Mouse (Mus musculus) C2C12 (cell line): ENCODE measurements at regions not wholly inside any gene's neighbourhood (a gene's known extent, or its start where the extent isn't known, plus 50 kb on each side); places are given as distances from the start of the nearest gene placed in this dataset.

ENCODE experiments used
- H3K27me3 ChIP-seq: one replicate; pipeline ENCODE4 v1.6.1; 2011; ENCODE audit not compliant: control insufficient read depth, insufficient read depth, insufficient read length
- H3K36me3 ChIP-seq: one replicate; pipeline ENCODE4 v1.6.1; 2011; ENCODE audit not compliant: control insufficient read depth, insufficient read depth
- H3K4me3 ChIP-seq: one replicate; pipeline ENCODE4 v1.5.1; 2011; ENCODE audit warnings: mild to moderate bottlenecking, control low read depth; ENCODE audit not compliant: poor library complexity, insufficient read depth, severe bottlenecking
- H3K79me2 ChIP-seq: one replicate; pipeline ENCODE4 v1.6.1; 2011; ENCODE audit not compliant: control insufficient read depth, insufficient read depth
- H3K79me3 ChIP-seq: one replicate; pipeline ENCODE4 v1.6.1; 2011; ENCODE audit warnings: low read depth, control low read depth
- H3ac ChIP-seq: one replicate; pipeline ENCODE3; 2011; ENCODE audit warnings: low read depth; ENCODE audit not compliant: control insufficient read depth, insufficient read length
- CEBPB ChIP-seq: IDR thresholded peaks from one replicate; pipeline ENCODE4 v1.6.1; 2011; ENCODE audit warnings: low read depth, mild to moderate bottlenecking, control low read depth, moderate library complexity
- CTCF ChIP-seq: IDR thresholded peaks from one replicate; pipeline ENCODE4 v1.5.1; 2011; ENCODE audit not compliant: control insufficient read depth, insufficient read depth, insufficient read length
- FOSL1 ChIP-seq: IDR thresholded peaks from one replicate; pipeline ENCODE4 v1.8.0; 2011; ENCODE audit warnings: mild to moderate bottlenecking, low read length; ENCODE audit not compliant: poor library complexity, insufficient read depth, severe bottlenecking
- MAX ChIP-seq: IDR thresholded peaks from one replicate; pipeline ENCODE4 v1.6.1; 2011; ENCODE audit warnings: mild to moderate bottlenecking, control low read depth
- MYOD1 ChIP-seq: IDR thresholded peaks from one replicate; pipeline ENCODE4 v1.6.1; 2011; ENCODE audit warnings: low read depth; ENCODE audit not compliant: control insufficient read depth, insufficient read length
- MYOG ChIP-seq: IDR thresholded peaks from one replicate; pipeline ENCODE4 v1.6.1; 2011; ENCODE audit not compliant: control insufficient read depth, insufficient read length; ENCODE audit errors: extremely low read depth
- USF1 ChIP-seq: IDR thresholded peaks from one replicate; pipeline ENCODE4 v1.6.1; 2011; ENCODE audit warnings: low read depth, mild to moderate bottlenecking, control low read depth, moderate library complexity

- Histone ChIP-seq H3ac (no peak overlapping the region), H3K36me3 (no peaks in the 10 kb centered on the region), H3K79me3 (no peaks in the 10 kb centered on the region), H3K79me2 (no peaks in the 10 kb centered on the region), H3K27me3 (no peaks in the 10 kb centered on the region), H3K4me3 (no peak overlapping the region)
- no peak for TF ChIP-seq FOSL1
- no peak for TF ChIP-seq CTCF
- no peak for TF ChIP-seq MYOG
- no peak for TF ChIP-seq CEBPB
- TF ChIP-seq MAX, result no peak
These were observed 417.9 kb downstream of the Brinp1 start for GRCm38 (mm10) chr4:68536254-68536653.

GRCm38 (mm10) chr4:68535815-68536214, 418.4 kb downstream of the Brinp1 start:
- H3ac ChIP-seq, result no peak overlapping the region
- H3K79me2 ChIP-seq, result no peaks in the 10 kb centered on the region
- H3K79me3 ChIP-seq, result no peaks in the 10 kb centered on the region
- H3K4me3 ChIP-seq, result no peak overlapping the region
- no peaks in the 10 kb centered on the region for H3K36me3 ChIP-seq
- TF ChIP-seq MAX, result no peak
- no peak for TF ChIP-seq USF1
- TF ChIP-seq MYOG, result no peak
- TF ChIP-seq FOSL1, result no peak
- no peak for TF ChIP-seq MYOD1
- no peak for TF ChIP-seq CTCF
- H3K27me3 ChIP-seq, result no peaks in the 10 kb centered on the region

GRCm38 (mm10) chr4:68532056-68532455, 422.1 kb downstream of the Brinp1 start:
- no peak overlapping the region for H3K4me3 ChIP-seq
- H3K27me3 ChIP-seq, result no peaks in the 10 kb centered on the region
- TF ChIP-seq MYOD1 (no peak), USF1 (no peak), FOSL1 (no peak), CEBPB (no peak), CTCF (no peak), MYOG (no peak), MAX (no peak)
- no peaks in the 10 kb centered on the region for H3K79me2 ChIP-seq
- H3ac ChIP-seq, result no peak overlapping the region
- H3K79me3 ChIP-seq, result no peaks in the 10 kb centered on the region
- no peaks in the 10 kb centered on the region for H3K36me3 ChIP-seq

GRCm38 (mm10) chr4:68487993-68488392, 466.2 kb downstream of the Brinp1 start:
- no peak overlapping the region for H3ac ChIP-seq
- TF ChIP-seq MYOD1, result no peak
- no peak for TF ChIP-seq MYOG
- no peak for TF ChIP-seq MAX
- TF ChIP-seq USF1, result no peak
- TF ChIP-seq CEBPB, result no peak
- TF ChIP-seq FOSL1, result no peak
- TF ChIP-seq CTCF, result no peak
- H3K79me3 ChIP-seq, result no peaks in the 10 kb centered on the region
- H3K27me3 ChIP-seq, result no peaks in the 10 kb centered on the region
- no peaks in the 10 kb centered on the region for H3K36me3 ChIP-seq
- H3K4me3 ChIP-seq, result no peak overlapping the region
- no peaks in the 10 kb centered on the region for H3K79me2 ChIP-seq

GRCm38 (mm10) chr4:68486876-68487275, 467.3 kb downstream of the Brinp1 start:
- no peak for TF ChIP-seq USF1
- Histone ChIP-seq H3K27me3 (no peaks in the 10 kb centered on the region), H3ac (no peak overlapping the region), H3K36me3 (no peaks in the 10 kb centered on the region), H3K4me3 (no peak overlapping the region), H3K79me2 (no peaks in the 10 kb centered on the region), H3K79me3 (no peaks in the 10 kb centered on the region)

- H3K79me2 ChIP-seq, result no peaks in the 10 kb centered on the region
- H3ac ChIP-seq, result no peak overlapping the region
- no peaks in the 10 kb centered on the region for H3K27me3 ChIP-seq
- H3K4me3 ChIP-seq, result no peak overlapping the region
- no peaks in the 10 kb centered on the region for H3K79me3 ChIP-seq
- no peaks in the 10 kb centered on the region for H3K36me3 ChIP-seq
- TF ChIP-seq MYOG (no peak), MAX (no peak), USF1 (no peak), CEBPB (no peak), FOSL1 (no peak), MYOD1 (no peak), CTCF (no peak)
These were observed 492.4 kb downstream of the Brinp1 start for GRCm38 (mm10) chr4:68461783-68462182.
